Mouse (Mus musculus): ENCODE results near the gene Adamts12. TPM values are rescaled to one million over a fixed set of nuclear protein-coding genes. Genes with fewer than 3 reads are reported as not detected.

Adamts12 gene
- polyA plus RNA-seq, 1 experiment, result 0.16 TPM

DNA sequence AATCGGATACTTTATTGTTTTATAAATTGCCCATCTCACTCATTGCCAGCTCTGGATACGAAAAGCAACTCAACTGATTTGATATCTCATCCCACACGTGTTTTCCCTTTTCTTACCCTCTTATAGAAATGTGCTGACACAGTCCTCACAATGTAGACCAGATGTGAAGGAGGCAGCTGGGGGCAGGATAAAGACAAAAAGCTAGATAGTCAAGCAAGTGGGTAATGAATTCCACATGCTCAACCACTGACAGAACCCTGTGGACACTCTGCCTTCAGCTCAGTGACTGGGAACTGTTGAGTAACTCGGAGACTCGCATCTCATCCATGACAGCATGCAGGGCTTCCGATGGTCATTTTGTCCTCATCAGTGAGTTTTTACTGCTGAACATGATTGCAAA is 146.4 kb downstream of the Adamts12 start:
- Histone ChIP-seq H3K4me3 (ENCODE audit: extremely low read depth, insufficient read depth, insufficient read length) (no peak overlapping the region), H3K4me1 (ENCODE audit: control insufficient read depth, insufficient read depth, insufficient read length) (no peaks in the 10 kb centered on the region), H3K27ac (ENCODE audit: insufficient read depth, low read length) (no peak overlapping the region), H3K27me3 (ENCODE audit: control insufficient read depth, insufficient read depth, low read length) (no peaks in the 10 kb centered on the region), H3K36me3 (ENCODE audit: control insufficient read depth, insufficient read depth, low read length) (no peaks in the 10 kb centered on the region)
- DNase-seq (ENCODE audit: low read depth in 1 of 2, low spot score in 2 of 2), result no peak
- WGBS, result 85% methylated on average over 6 of the region's 6 CpGs
- TF ChIP-seq POLR2A (IDR thresholded peaks at IDR 0.05; ENCODE audit: low read depth, low read length) (no peak), CTCF (IDR thresholded peaks at IDR 0.05; ENCODE audit: extremely low read depth, insufficient read depth, insufficient read length, insufficient replicate concordance) (no peak)

GRCm38 (mm10) chr15:11233906-11234632 is 169.5 kb downstream of the Adamts12 start:
- Histone ChIP-seq H3K27me3 (ENCODE audit: control insufficient read depth, insufficient read depth, low read length) (no peaks in the 10 kb centered on the region), H3K4me3 (ENCODE audit: extremely low read depth, insufficient read depth, insufficient read length) (no peak overlapping the region), H3K27ac (ENCODE audit: insufficient read depth, low read length) (no peak overlapping the region), H3K36me3 (ENCODE audit: control insufficient read depth, insufficient read depth, low read length) (no peaks in the 10 kb centered on the region), H3K4me1 (ENCODE audit: control insufficient read depth, insufficient read depth, insufficient read length) (no peaks in the 10 kb centered on the region)
- WGBS, result 84% methylated on average over 4 of the region's 4 CpGs
- no peak for TF ChIP-seq POLR2A (IDR thresholded peaks at IDR 0.05; ENCODE audit: low read depth, low read length)
- no peak for TF ChIP-seq CTCF (IDR thresholded peaks at IDR 0.05; ENCODE audit: extremely low read depth, insufficient read depth, insufficient read length, insufficient replicate concordance)
- no peak for DNase-seq (ENCODE audit: low read depth in 1 of 2, low spot score in 2 of 2)

DNA sequence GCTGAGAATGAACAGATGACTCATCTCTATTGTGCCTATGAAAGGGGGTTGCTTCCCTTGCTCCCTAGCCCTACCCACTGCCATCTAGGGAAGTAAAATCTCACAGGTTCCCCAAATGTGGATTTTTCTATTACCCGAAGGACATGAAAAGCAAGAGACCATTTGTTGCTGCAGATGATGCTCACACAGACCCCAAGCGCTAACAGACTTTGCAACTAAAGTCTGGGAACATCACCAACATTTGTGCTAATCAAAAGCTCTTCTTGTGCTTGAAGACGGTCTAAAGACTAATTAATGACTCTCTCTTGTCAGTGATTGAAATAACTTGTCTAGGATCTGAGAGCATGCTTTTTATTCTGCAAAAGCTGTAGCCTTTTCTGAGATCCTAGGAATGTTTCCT is 175.8 kb downstream of the Adamts12 start:
- no peak overlapping the region for H3K27ac ChIP-seq (ENCODE audit: insufficient read depth, low read length)

DNA sequence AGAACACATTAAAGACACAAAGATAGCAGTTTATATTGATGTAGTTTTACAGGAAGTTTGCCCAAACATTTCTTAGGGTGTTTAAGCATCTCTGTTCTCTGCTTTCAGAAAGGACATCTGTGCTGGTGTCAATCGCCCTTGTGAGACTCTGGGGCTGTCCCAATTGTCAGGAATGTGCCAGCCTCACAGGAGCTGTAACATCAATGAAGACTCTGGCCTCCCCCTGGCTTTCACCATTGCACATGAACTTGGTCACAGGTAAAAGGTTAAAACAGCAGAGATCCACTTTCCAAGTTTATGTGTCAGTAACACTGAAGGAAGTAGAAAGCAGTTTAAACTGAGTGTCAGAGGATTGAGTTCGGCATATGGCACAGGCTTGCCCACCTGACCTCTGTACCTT is 176.7 kb downstream of the Adamts12 start:
- no peaks in the 10 kb centered on the region for H3K4me1 ChIP-seq (ENCODE audit: control insufficient read depth, insufficient read depth, insufficient read length)
- no peaks in the 10 kb centered on the region for H3K27me3 ChIP-seq (ENCODE audit: control insufficient read depth, insufficient read depth, low read length)
- no peak for DNase-seq (ENCODE audit: low read depth in 1 of 2, low spot score in 2 of 2)
- 83% methylated on average over 2 of the region's 2 CpGs for WGBS
- H3K27ac ChIP-seq (ENCODE audit: insufficient read depth, low read length), result no peak overlapping the region
- H3K36me3 ChIP-seq (ENCODE audit: control insufficient read depth, insufficient read depth, low read length), result no peaks in the 10 kb centered on the region
- TF ChIP-seq CTCF (IDR thresholded peaks at IDR 0.05; ENCODE audit: extremely low read depth, insufficient read depth, insufficient read length, insufficient replicate concordance), result no peak
- no peak for TF ChIP-seq POLR2A (IDR thresholded peaks at IDR 0.05; ENCODE audit: low read depth, low read length)
- no peak overlapping the region for H3K4me3 ChIP-seq (ENCODE audit: extremely low read depth, insufficient read depth, insufficient read length)

More for the DNA sequence above, 175.8 kb downstream of the Adamts12 start:
- TF ChIP-seq CTCF (IDR thresholded peaks at IDR 0.05; ENCODE audit: extremely low read depth, insufficient read depth, insufficient read length, insufficient replicate concordance) (no peak), POLR2A (IDR thresholded peaks at IDR 0.05; ENCODE audit: low read depth, low read length) (no peak)
- Histone ChIP-seq H3K27me3 (ENCODE audit: control insufficient read depth, insufficient read depth, low read length) (no peaks in the 10 kb centered on the region), H3K36me3 (ENCODE audit: control insufficient read depth, insufficient read depth, low read length) (no peaks in the 10 kb centered on the region), H3K4me1 (ENCODE audit: control insufficient read depth, insufficient read depth, insufficient read length) (no peaks in the 10 kb centered on the region), H3K4me3 (ENCODE audit: extremely low read depth, insufficient read depth, insufficient read length) (no peak overlapping the region)
- DNase-seq (ENCODE audit: low read depth in 1 of 2, low spot score in 2 of 2), result no peak
- WGBS, result 84% methylated on average over 3 of the region's 3 CpGs

GRCm38 (mm10) chr15:11246402-11246801 is 181.8 kb downstream of the Adamts12 start:
- H3K36me3 ChIP-seq (ENCODE audit: control insufficient read depth, insufficient read depth, low read length), result no peaks in the 10 kb centered on the region
- H3K4me1 ChIP-seq (ENCODE audit: control insufficient read depth, insufficient read depth, insufficient read length), result no peaks in the 10 kb centered on the region
- TF ChIP-seq POLR2A (IDR thresholded peaks at IDR 0.05; ENCODE audit: low read depth, low read length) (no peak), CTCF (IDR thresholded peaks at IDR 0.05; ENCODE audit: extremely low read depth, insufficient read depth, insufficient read length, insufficient replicate concordance) (no peak)
- no peak overlapping the region for H3K27ac ChIP-seq (ENCODE audit: insufficient read depth, low read length)
- H3K4me3 ChIP-seq (ENCODE audit: extremely low read depth, insufficient read depth, insufficient read length), result no peak overlapping the region
- no peak for DNase-seq (ENCODE audit: low read depth in 1 of 2, low spot score in 2 of 2)
- WGBS, result 75% methylated on average over 1 of the region's 1 CpGs
- no peaks in the 10 kb centered on the region for H3K27me3 ChIP-seq (ENCODE audit: control insufficient read depth, insufficient read depth, low read length)

DNA sequence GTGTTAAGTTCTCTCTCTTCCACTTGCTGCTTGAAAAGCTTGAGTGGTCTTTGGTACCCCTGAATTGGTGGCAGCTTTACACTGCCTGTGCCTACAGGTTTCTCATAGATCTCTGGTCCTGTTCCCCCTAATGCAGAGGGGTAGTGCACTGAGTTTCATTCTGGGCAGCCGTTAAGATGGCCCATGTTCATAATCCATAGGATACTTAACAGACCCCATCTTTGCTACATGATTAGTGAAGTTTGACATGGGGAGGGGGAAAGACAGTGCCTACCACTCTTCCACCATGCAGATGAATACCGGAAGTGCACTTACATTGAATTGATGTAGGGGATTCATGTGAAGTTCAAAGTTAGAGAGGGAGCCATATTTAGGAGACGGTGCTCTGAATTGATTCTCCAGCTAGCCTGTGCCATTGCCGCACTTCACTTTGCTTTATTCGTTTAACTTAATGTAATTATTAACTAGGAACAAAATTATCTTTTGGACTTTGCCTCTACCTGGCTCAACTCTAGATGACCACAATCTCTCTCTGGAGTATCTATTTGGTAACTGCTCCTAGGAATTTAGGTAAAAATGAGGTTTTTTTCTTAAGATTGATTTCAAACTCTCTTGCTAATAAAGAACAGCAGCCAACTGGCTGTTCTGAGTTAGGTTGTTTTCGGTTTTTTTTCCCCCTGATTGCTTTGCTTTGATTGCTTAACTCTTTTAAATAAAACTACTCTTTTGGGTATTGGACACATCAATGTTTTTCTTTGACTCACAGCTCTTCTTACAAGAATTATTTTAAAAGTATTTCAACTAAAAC is 214.9 kb downstream of the Adamts12 start:
- 89% methylated on average over 6 of the region's 6 CpGs for WGBS
- H3K4me1 ChIP-seq (ENCODE audit: control insufficient read depth, insufficient read depth, insufficient read length), result no peaks in the 10 kb centered on the region
- TF ChIP-seq CTCF (IDR thresholded peaks at IDR 0.05; ENCODE audit: extremely low read depth, insufficient read depth, insufficient read length, insufficient replicate concordance) (no peak), POLR2A (IDR thresholded peaks at IDR 0.05; ENCODE audit: low read depth, low read length) (no peak)
- H3K27me3 ChIP-seq (ENCODE audit: control insufficient read depth, insufficient read depth, low read length), result no peaks in the 10 kb centered on the region
- H3K36me3 ChIP-seq (ENCODE audit: control insufficient read depth, insufficient read depth, low read length), result no peaks in the 10 kb centered on the region
- no peak overlapping the region for H3K4me3 ChIP-seq (ENCODE audit: extremely low read depth, insufficient read depth, insufficient read length)
- DNase-seq (ENCODE audit: low read depth in 1 of 2, low spot score in 2 of 2), result no peak
- no peak overlapping the region for H3K27ac ChIP-seq (ENCODE audit: insufficient read depth, low read length)

Measured in spleen, adult 2 months (tissue).